Mouse (Mus musculus): ENCODE measurements around the gene Tas2r137. TPM values are rescaled to one million over a fixed set of nuclear protein-coding genes. Genes with fewer than 3 reads are reported as not detected.

The Tas2r137 gene
- polyA plus RNA-seq, 1 experiment from 2014 or later = not detected

DNA sequence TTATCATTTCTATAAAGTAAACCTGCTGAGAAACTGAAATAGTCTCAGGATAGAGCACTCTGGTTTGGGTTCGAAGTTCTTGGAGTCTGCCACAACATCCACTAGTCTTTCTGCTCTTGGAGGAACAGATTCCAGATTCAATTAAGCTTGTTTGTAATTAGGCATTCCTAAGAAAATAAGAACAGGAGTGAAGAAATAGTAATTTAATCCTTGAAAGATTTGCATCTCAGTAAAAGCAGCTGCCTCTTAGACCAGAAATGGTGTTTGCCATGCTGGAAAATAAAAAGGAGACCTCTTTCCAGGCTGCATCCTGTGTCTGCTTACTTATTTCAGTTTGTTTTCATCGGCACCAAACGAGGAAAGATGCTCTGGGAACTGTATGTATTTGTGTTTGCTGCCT is 2.2 kb downstream of the Tas2r137 start, which contains the start of gene Tas2r108:
Gene Tas2r108, plus strand, starts transcription at position 301 of the 400 bp plus-strand sequence.
- WGBS = 86% methylated on average over 3 of the region's 3 CpGs

DNA sequence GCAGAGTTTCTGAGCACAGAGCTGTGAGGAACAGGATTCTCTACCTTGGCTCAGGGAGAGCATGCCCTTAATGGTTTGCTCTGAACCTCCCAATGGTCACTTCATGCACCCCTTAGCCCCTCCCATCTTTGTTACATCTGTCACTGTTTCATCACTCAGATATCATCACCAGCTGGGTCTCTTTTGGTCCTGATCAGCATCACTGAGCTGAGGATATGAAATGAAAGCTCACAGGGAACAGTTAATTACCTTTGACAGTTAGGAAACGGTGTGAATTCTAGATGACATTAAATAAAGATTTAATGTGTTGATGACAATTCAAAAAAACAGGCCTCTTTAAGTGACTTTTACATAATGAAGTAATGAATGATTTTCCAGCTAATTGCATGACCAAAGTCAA is 28.4 kb downstream of the Tas2r137 start, which contains the start of gene Prss37:
Gene Prss37, minus strand, starts transcription at position 101 of the 400 bp plus-strand sequence.
- Histone ChIP-seq H3K9me3 (no peaks in the 10 kb centered on the region), H3K27me3 (no peaks in the 10 kb centered on the region), H3K36me3 (no peaks in the 10 kb centered on the region), H3K27ac (replicated peaks) (no peak within 1 kb of the TSS), H3K9ac (replicated peaks) (no peak within 1 kb of the TSS), H3K4me1 (no peaks in the 10 kb centered on the region), H3K4me3 (no peak within 1 kb of the TSS), H3K4me2 (replicated peaks) (no peak within 1 kb of the TSS)
- 81% methylated on average over 1 of the region's 1 CpGs for WGBS
- ATAC-seq (replicated peaks) = no peak

More for the DNA sequence above, 2.2 kb downstream of the Tas2r137 start, which contains the start of gene Tas2r108:
- no peaks in the 10 kb centered on the region for H3K27me3 ChIP-seq
- no peak within 1 kb of the TSS for H3K27ac ChIP-seq (replicated peaks)
- H3K4me1 ChIP-seq = no peaks in the 10 kb centered on the region
- no peaks in the 10 kb centered on the region for H3K9me3 ChIP-seq
- no peak within 1 kb of the TSS for H3K4me2 ChIP-seq (replicated peaks)
- H3K4me3 ChIP-seq = no peak within 1 kb of the TSS
- H3K36me3 ChIP-seq = no peaks in the 10 kb centered on the region
- ATAC-seq (replicated peaks) = no peak
- no peak within 1 kb of the TSS for H3K9ac ChIP-seq (replicated peaks)

Other genes starting within 250 kb of the Tas2r137 start
- gene Agk, start 166.1 kb upstream of the Tas2r137 start, polyA plus RNA-seq (2015; fragmentation: Nextera tagmentation; extraction: Ambion mirVana) = 50.8 and 59.4 TPM in 2 replicates
- gene E330009J07Rik, start 55.1 kb upstream of the Tas2r137 start, polyA plus RNA-seq (2015; fragmentation: Nextera tagmentation; extraction: Ambion mirVana) = 52.5 and 53.8 TPM in 2 replicates
- gene Wee2, start 52.1 kb upstream of the Tas2r137 start, polyA plus RNA-seq (2015; fragmentation: Nextera tagmentation; extraction: Ambion mirVana) = 0.09 and 0.17 TPM in 2 replicates
- 131 and 139 TPM in 2 replicates for gene Ssbp1, start 19.9 kb upstream of the Tas2r137 start, polyA plus RNA-seq (2015; fragmentation: Nextera tagmentation; extraction: Ambion mirVana)
- gene Tas2r108, start 2.3 kb downstream of the Tas2r137 start, polyA plus RNA-seq (2015; fragmentation: Nextera tagmentation; extraction: Ambion mirVana) = not detected in 2 replicates
- gene Prss37, start 28.3 kb downstream of the Tas2r137 start, polyA plus RNA-seq (2015; fragmentation: Nextera tagmentation; extraction: Ambion mirVana) = not detected in 2 replicates
- 0.19 and 0.34 TPM in 2 replicates for gene Olfr461, start 63.8 kb downstream of the Tas2r137 start, polyA plus RNA-seq (2015; fragmentation: Nextera tagmentation; extraction: Ambion mirVana)
- gene Olfr460, start 78.3 kb downstream of the Tas2r137 start, polyA plus RNA-seq (2015; fragmentation: Nextera tagmentation; extraction: Ambion mirVana) = not detected in 2 replicates
- gene Clec5a, start 94.6 kb downstream of the Tas2r137 start, polyA plus RNA-seq (2015; fragmentation: Nextera tagmentation; extraction: Ambion mirVana) = 0.32 and 0.52 TPM in 2 replicates
- gene Tas2r138, start 122.1 kb downstream of the Tas2r137 start, polyA plus RNA-seq (2015; fragmentation: Nextera tagmentation; extraction: Ambion mirVana) = not detected in 2 replicates
- gene Mgam, start 137.6 kb downstream of the Tas2r137 start, polyA plus RNA-seq (2015; fragmentation: Nextera tagmentation; extraction: Ambion mirVana) = not detected in 2 replicates

All from forebrain, embryonic 15.5 days (tissue).